Mouse (Mus musculus): Measurements from ENCODE around the gene Srf.

The Srf gene

DNA sequence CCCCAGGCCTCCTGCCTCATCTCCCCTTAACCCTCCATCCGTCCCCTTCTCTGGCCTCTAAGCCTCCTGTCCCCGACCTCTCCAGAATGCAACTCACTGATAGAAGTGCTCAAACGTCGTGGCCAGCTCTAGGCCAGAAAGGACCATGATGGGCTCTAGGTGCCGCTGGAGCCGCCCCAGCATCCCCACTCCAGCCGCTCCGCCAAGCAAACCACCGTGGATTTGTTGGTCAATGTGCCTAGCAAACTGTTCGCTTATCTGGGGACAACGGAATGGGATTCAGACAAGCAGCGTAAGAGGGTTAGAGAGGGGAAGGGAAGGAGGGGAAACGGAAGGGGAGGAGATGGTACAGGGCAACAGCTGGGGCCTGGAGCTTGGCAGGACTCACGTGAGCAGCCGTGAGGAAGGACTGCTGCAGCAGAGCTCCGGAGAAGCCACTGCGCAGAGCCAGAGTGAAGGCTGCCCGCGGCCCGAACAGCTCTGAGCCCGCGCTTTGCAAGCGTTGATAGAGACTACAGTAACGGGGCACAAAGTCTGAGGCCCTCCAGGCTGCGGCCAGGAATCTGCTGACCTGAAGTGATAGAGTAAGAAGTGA lies 35.5 kb downstream of the Srf start:
- DNase-seq (ENCODE audit: inconsistent ontology term), result no peak

DNA sequence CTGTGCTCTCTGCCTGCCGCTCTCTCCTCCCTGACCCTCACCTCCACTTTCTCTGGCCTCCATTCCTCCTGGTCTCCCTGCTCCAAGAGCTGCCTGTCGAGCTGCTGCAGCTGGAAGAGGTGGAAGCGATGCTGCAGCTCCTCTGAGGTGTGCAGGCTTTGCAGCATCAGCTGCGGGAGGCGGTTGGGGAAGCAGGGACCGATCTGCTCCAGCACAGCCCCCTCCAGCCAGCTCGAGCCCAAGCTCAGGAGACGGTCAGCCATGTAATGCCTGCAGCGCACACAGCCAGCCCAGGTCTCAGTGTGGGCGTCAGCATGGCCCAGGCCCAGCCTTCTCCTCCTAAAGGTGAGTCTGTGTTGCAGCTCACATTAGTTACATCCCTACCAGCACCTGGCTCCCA lies 36.0 kb downstream of the Srf start:
- DNase-seq (ENCODE audit: inconsistent ontology term), result no peak

- DNase-seq (ENCODE audit: inconsistent ontology term), result no peak
These were observed 42.6 kb downstream of the Srf start for GRCm38 (mm10) chr17:46513329-46513728.

GRCm38 (mm10) chr17:46511059-46511710 lies 44.8 kb downstream of the Srf start:
- DNase-seq (ENCODE audit: inconsistent ontology term), result no peak

DNA sequence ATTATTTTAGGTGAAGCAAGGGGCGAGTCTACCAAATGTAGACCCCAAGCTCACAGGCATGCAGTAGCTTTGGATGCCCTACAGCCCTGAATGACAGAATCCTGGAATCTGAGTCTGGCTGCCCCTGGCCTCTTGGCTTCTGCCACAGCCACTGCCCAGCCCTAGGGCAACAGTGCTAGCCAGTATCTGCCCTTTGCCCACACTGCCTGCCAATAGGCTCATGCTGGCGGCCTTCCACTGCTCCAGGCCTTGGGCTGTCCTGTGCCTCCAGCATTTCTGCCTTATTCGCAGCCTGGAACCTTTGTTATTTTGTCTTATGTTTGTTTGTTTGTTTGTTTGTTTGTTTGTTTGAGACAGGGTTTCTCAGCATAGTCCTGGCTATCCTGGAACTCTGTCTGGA lies 50.4 kb downstream of the Srf start:
- no peak for DNase-seq (ENCODE audit: inconsistent ontology term)

DNA sequence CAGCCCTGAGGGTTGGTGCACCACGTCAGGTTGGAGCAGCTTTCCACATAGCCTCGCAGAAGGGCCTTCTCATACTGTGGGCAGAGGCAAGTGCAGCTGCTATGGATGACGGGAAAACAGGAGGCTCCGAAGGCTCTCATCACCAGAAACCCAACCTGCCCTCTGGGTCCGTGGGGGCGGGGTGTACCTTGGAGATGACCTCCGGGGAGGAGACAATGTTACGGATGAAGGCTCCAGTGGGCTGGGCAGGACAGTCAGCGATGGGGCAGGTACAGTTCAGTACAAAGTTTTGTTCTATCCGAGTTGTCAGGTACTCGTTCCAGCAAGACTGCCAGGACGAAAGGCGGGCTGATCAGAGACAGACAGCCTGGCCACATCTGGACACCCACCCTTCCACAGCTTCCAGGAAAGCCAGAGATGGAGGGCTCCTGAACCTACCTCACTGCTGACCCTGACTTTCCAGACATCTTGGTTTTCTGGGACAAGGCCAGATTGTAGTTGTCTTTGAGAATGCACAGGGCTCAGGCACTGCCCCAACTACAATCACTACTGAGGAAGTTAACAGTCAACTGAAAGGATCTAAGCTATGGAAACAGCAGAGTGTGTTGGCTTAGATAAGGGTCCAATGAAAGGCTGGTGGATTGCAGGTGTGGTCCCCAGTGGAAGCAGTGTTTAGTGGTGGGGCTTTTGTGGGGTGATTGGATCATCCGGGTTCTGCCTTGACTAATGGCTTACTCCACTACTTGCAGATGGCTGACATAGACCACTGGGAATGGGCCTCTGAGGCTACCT lies 51.9 kb downstream of the Srf start:
- no peak for DNase-seq (ENCODE audit: inconsistent ontology term)

- no peak for DNase-seq (ENCODE audit: inconsistent ontology term)
These were observed 53.2 kb downstream of the Srf start for GRCm38 (mm10) chr17:46502775-46503174.

Data from Muller cell, postnatal 12 days (primary cell).